Mouse (Mus musculus): ENCODE results near the gene Topaz1. TPM values are rescaled to one million over a fixed set of nuclear protein-coding genes. Genes with fewer than 3 reads are reported as not detected.
A peak's percentile ranks its signal among the peaks of the same experiment; 100 is the strongest.

The Topaz1 gene
- not detected in 2 replicates for polyA plus RNA-seq (2014; fragmentation: Nextera tagmentation; extraction: Ambion mirVana)

DNA sequence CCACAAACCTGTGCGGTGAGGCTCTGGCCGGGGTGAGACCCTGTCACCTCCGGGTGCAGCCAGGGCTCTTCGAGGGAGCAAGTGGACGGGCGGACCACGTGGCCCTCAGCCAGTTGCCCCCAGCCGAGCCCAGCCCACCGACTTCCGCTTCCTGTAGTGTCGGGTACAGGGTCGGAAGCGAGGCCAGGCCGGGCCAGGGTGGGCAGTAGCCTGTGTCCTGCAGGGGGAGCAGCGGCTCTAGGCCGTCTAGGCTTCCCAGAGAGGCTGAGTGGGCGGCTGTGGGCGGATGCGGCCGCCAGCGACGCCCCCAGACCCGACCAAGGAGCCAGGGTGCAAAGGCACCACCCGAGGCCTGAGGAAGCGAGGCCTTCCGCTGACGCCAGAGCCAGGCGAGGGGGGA lies at the start of gene Topaz1:
TSS of gene Topaz1 (plus strand) at position 287 of the 400 bp plus-strand sequence.
- no peak for ATAC-seq (ENCODE audit: insufficient number of reproducible peaks, insufficient read depth, low FRiP score, low read depth)

DNA sequence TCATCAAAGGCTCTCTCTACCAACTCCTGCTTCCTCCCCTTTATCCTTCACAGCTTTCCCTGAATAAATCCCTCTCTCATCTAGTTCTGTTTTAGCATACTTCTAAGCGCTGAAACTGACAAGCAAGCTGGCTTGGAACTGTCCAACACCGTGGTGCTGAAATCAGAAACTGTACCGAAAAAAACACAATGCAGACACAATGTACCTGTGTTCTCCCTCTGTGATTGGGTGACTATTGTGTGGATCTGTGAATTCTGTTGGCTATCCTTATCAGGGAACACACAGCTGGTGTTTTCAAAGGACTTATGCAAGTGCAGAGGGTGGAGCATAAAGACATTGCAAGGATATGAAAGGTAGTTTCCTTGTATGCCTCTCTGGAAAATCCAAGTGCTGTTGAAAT lies 45.3 kb upstream of the Topaz1 start:
- 0 out of 2 replicates have a peak, but pooled peaks cover 4% of the 10 kb centered on the region for H3K27me3 ChIP-seq (ENCODE audit: control insufficient read depth, insufficient read depth, low read length)
- no peak overlapping the region for H3K9ac ChIP-seq (ENCODE audit: low read length)
- H3K4me2 ChIP-seq (ENCODE audit: low read length) = no peak overlapping the region
- no peak overlapping the region for H3K27ac ChIP-seq (replicated peaks in 1 of 2; ENCODE audit: control insufficient read depth in 1 of 2, insufficient read depth in 1 of 2, low read depth in 2 of 2, low read length in 2 of 2)
- no peaks in the 10 kb centered on the region for H3K36me3 ChIP-seq (ENCODE audit: control insufficient read depth, insufficient read depth, low read length)
- H3K4me3 ChIP-seq (ENCODE audit: control insufficient read depth in 1 of 2, insufficient read depth in 1 of 2, low read depth in 1 of 2, low read length in 2 of 2) = no peak overlapping the region
- no peaks in the 10 kb centered on the region for H3K4me1 ChIP-seq (ENCODE audit: control insufficient read depth in 2 of 2, insufficient read depth in 2 of 2, low read length in 2 of 2)
- ATAC-seq (ENCODE audit: insufficient number of reproducible peaks, insufficient read depth, low FRiP score, low read depth) = no peak
- WGBS = 3% methylated on average over 3 of the region's 3 CpGs
- no peaks in the 10 kb centered on the region for H3K9me3 ChIP-seq (ENCODE audit: control insufficient read depth, low read length)

More for the DNA sequence above, at the start of gene Topaz1:
- H3K9me3 ChIP-seq (ENCODE audit: control insufficient read depth, low read length) = no peaks in the 10 kb centered on the region
- H3K36me3 ChIP-seq (ENCODE audit: control insufficient read depth, insufficient read depth, low read length) = no peaks in the 10 kb centered on the region
- H3K27me3 ChIP-seq (ENCODE audit: control insufficient read depth, insufficient read depth, low read length) = no peaks in the 10 kb centered on the region
- no peak within 1 kb of the TSS for H3K4me2 ChIP-seq (ENCODE audit: low read length)
- no peak within 1 kb of the TSS for H3K9ac ChIP-seq (ENCODE audit: low read length)
- H3K4me3 ChIP-seq (ENCODE audit: control insufficient read depth in 1 of 2, insufficient read depth in 1 of 2, low read depth in 1 of 2, low read length in 2 of 2) = no peak within 1 kb of the TSS
- WGBS = 64% methylated on average over 28 of the region's 28 CpGs
- no peak within 1 kb of the TSS for H3K27ac ChIP-seq (replicated peaks in 1 of 2; ENCODE audit: control insufficient read depth in 1 of 2, insufficient read depth in 1 of 2, low read depth in 2 of 2, low read length in 2 of 2)
- no peaks in the 10 kb centered on the region for H3K4me1 ChIP-seq (ENCODE audit: control insufficient read depth in 2 of 2, insufficient read depth in 2 of 2, low read length in 2 of 2)

DNA sequence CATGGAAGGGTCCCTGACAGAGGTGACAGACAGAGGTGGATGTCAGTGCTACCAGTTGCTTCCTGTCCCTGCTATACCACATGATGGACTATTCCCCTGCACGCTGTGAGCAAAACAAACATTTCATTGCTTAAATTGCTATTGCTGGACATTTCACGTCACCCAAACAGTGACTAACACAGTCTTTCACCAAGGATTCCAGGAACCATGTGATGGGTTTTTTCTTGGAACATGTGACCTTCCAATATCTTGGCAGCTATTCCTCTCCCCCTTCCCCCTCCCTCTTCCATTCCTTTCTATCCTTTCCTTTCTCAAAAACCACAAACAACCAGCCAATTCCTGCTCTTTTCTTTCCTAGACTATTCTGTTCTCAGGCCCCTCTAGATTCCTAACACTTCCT lies 33.3 kb upstream of the Topaz1 start:
- no peak for ATAC-seq (ENCODE audit: insufficient number of reproducible peaks, insufficient read depth, low FRiP score, low read depth)
- Histone ChIP-seq H3K4me2 (ENCODE audit: low read length) (no peak overlapping the region), H3K9me3 (ENCODE audit: control insufficient read depth, low read length) (no peaks in the 10 kb centered on the region), H3K27ac (replicated peaks in 1 of 2; ENCODE audit: control insufficient read depth in 1 of 2, insufficient read depth in 1 of 2, low read depth in 2 of 2, low read length in 2 of 2) (no peak overlapping the region), H3K4me3 (ENCODE audit: control insufficient read depth in 1 of 2, insufficient read depth in 1 of 2, low read depth in 1 of 2, low read length in 2 of 2) (no peak overlapping the region), H3K36me3 (ENCODE audit: control insufficient read depth, insufficient read depth, low read length) (no peaks in the 10 kb centered on the region), H3K9ac (ENCODE audit: low read length) (no peak overlapping the region), H3K4me1 (ENCODE audit: control insufficient read depth in 2 of 2, insufficient read depth in 2 of 2, low read length in 2 of 2) (no peaks in the 10 kb centered on the region), H3K27me3 (ENCODE audit: control insufficient read depth, insufficient read depth, low read length) (0 out of 2 replicates have a peak, but pooled peaks cover 6% of the 10 kb centered on the region)
- 49% methylated on average over 2 of the region's 2 CpGs for WGBS

DNA sequence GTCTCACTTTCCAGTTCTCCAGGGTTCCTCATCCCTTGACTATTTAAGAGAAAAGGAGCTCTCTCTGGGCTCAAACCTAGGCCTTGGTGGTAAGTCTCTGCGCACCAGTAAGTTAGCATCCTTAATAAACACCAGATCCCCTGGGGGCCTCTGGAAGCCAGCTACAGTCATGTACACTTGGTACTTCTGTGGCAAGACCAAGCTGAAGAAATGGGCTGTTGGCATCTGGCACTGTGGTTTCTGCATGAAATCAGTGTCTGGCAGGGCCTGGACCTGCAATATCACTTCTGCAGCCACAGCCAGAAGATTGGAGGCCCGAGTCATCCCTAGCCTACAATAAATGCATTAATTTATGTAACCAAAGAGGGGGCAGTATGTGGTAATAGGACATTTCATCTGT lies 32.1 kb upstream of the Topaz1 start:
- 83% methylated on average over 2 of the region's 2 CpGs for WGBS
- Histone ChIP-seq H3K27ac (replicated peaks in 1 of 2; ENCODE audit: control insufficient read depth in 1 of 2, insufficient read depth in 1 of 2, low read depth in 2 of 2, low read length in 2 of 2) (no peak overlapping the region), H3K36me3 (ENCODE audit: control insufficient read depth, insufficient read depth, low read length) (no peaks in the 10 kb centered on the region), H3K4me3 (ENCODE audit: control insufficient read depth in 1 of 2, insufficient read depth in 1 of 2, low read depth in 1 of 2, low read length in 2 of 2) (no peak overlapping the region), H3K4me1 (ENCODE audit: control insufficient read depth in 2 of 2, insufficient read depth in 2 of 2, low read length in 2 of 2) (no peaks in the 10 kb centered on the region), H3K4me2 (ENCODE audit: low read length) (no peak overlapping the region), H3K27me3 (ENCODE audit: control insufficient read depth, insufficient read depth, low read length) (0 out of 2 replicates have a peak, but pooled peaks cover 11% of the 10 kb centered on the region), H3K9ac (ENCODE audit: low read length) (no peak overlapping the region), H3K9me3 (ENCODE audit: control insufficient read depth, low read length) (no peaks in the 10 kb centered on the region)
- ATAC-seq (ENCODE audit: insufficient number of reproducible peaks, insufficient read depth, low FRiP score, low read depth) = no peak

DNA sequence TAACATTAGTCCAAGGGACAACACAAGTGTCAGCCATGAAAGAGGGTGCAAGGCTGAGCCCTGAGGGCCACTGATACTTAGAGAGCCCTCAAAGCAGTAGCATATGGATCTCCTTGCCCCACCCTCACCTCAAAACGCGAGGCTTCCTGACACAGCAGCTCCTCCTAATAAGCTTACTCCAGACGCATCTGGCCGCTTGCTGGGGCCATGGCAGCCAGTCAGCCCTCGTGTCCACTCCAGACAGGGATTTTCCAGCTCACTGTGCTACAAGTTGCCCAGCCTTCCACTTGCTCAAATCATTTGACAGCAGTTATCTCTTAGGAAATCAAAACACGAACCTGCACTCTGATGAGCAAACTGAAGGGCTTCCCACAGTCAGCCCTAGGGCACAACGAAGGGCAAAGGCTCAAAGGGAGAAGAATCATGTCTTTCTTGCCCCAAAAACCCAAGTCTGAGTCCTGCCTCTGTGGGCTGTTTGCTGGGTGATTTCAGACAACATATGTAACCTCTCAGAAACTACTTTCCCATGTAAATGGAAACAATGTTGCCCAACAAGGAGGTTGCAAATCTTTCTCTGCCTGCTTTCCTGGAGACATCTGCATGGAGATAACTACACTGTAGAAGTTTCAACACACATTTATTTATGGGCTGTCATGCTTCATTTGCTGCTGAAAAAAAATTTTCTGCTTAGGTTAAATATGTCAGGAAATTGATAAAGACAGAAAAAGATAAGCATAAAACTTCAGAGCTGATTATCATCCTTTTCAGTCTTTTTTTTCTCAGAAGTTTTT lies 30.8 kb upstream of the Topaz1 start:
- Histone ChIP-seq H3K27me3 (ENCODE audit: control insufficient read depth, insufficient read depth, low read length) (0 out of 2 replicates have a peak, but pooled peaks cover 14% of the 10 kb centered on the region), H3K4me3 (ENCODE audit: control insufficient read depth in 1 of 2, insufficient read depth in 1 of 2, low read depth in 1 of 2, low read length in 2 of 2) (no peak overlapping the region), H3K36me3 (ENCODE audit: control insufficient read depth, insufficient read depth, low read length) (no peaks in the 10 kb centered on the region), H3K27ac (replicated peaks in 1 of 2; ENCODE audit: control insufficient read depth in 1 of 2, insufficient read depth in 1 of 2, low read depth in 2 of 2, low read length in 2 of 2) (no peak overlapping the region), H3K4me2 (ENCODE audit: low read length) (no peak overlapping the region), H3K9ac (ENCODE audit: low read length) (no peak overlapping the region), H3K4me1 (ENCODE audit: control insufficient read depth in 2 of 2, insufficient read depth in 2 of 2, low read length in 2 of 2) (no peaks in the 10 kb centered on the region), H3K9me3 (ENCODE audit: control insufficient read depth, low read length) (no peaks in the 10 kb centered on the region)
- no peak for ATAC-seq (ENCODE audit: insufficient number of reproducible peaks, insufficient read depth, low FRiP score, low read depth)
- 15% methylated on average over 7 of the region's 7 CpGs for WGBS

DNA sequence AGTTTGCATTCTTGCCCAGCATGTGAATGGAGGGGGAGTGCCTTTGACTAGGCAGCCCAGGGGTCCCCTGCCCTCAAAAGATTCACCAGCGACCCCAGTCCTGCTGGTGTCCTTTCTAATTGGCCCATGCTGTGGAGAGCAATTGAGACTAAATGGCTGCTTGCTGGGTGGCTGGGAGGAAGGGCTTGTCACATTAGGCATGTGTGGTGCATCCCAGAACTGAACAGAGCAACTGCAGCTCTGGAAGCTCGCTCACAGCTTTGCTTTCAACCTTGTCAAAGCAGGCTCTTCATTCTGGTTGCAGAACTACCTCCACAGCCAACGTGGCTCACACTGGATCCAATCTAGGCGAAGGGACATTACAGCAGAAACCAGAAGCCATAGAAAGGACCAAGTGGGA lies 24.9 kb upstream of the Topaz1 start:
- Histone ChIP-seq H3K27me3 (ENCODE audit: control insufficient read depth, insufficient read depth, low read length) (peaks cover 33% of the 10 kb centered on the region), H3K36me3 (ENCODE audit: control insufficient read depth, insufficient read depth, low read length) (no peaks in the 10 kb centered on the region), H3K9ac (ENCODE audit: low read length) (no peak overlapping the region), H3K9me3 (ENCODE audit: control insufficient read depth, low read length) (no peaks in the 10 kb centered on the region), H3K4me3 (ENCODE audit: control insufficient read depth in 1 of 2, insufficient read depth in 1 of 2, low read depth in 1 of 2, low read length in 2 of 2) (no peak overlapping the region), H3K4me1 (ENCODE audit: control insufficient read depth in 2 of 2, insufficient read depth in 2 of 2, low read length in 2 of 2) (no peaks in the 10 kb centered on the region), H3K4me2 (ENCODE audit: low read length) (no peak overlapping the region), H3K27ac (replicated peaks in 1 of 2; ENCODE audit: control insufficient read depth in 1 of 2, insufficient read depth in 1 of 2, low read depth in 2 of 2, low read length in 2 of 2) (no peak overlapping the region)
- 20% methylated on average over 4 of the region's 4 CpGs for WGBS
- ATAC-seq (ENCODE audit: insufficient number of reproducible peaks, insufficient read depth, low FRiP score, low read depth) = no peak

DNA sequence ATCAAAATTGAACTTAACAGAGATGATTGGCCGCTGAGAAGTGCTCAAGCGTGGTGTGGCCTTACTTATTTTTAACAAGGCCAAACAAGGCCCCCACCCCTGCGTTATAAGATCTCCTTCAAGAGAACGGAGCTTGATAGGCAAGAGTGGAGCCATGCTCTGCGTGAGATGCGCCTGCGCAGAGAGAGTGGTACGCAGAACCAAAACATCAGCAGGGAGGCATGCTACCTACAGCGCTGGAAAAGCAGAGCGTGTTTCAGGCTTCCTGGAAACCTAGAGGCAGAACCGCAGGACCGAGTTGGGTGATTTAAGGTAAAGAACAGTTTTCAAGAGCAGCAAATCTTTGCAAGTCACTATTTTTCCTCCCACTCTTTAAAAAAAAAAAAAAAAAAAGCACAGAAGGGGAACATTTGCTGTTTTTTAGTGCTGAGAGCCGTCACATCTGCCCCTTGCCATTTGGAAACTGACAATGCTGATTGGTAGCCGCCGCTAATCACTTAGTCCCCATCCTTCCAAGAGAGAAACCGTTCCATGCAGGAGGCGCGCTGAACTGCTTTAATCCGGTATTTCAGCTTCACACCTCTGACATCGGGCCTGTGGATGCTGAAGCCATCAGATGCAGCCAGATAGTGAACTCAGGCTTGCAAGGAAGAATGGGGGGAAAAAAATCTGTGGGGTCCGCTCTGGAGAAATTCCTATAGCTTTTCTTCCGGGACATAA lies 21.9 kb upstream of the Topaz1 start:
- WGBS = 13% methylated on average over 22 of the region's 22 CpGs
- Histone ChIP-seq H3K27me3 (ENCODE audit: control insufficient read depth, insufficient read depth, low read length) (peaks cover 24% of the 10 kb centered on the region), H3K27ac (replicated peaks in 1 of 2; ENCODE audit: control insufficient read depth in 1 of 2, insufficient read depth in 1 of 2, low read depth in 2 of 2, low read length in 2 of 2) (no peak overlapping the region), H3K4me3 (ENCODE audit: control insufficient read depth in 1 of 2, insufficient read depth in 1 of 2, low read depth in 1 of 2, low read length in 2 of 2) (no peak overlapping the region), H3K36me3 (ENCODE audit: control insufficient read depth, insufficient read depth, low read length) (no peaks in the 10 kb centered on the region), H3K4me2 (ENCODE audit: low read length) (peak overlapping the region; percentile 22; the same call in 1 of the 2 replicates), H3K9ac (ENCODE audit: low read length) (no peak overlapping the region), H3K4me1 (ENCODE audit: control insufficient read depth in 2 of 2, insufficient read depth in 2 of 2, low read length in 2 of 2) (no peaks in the 10 kb centered on the region), H3K9me3 (ENCODE audit: control insufficient read depth, low read length) (no peaks in the 10 kb centered on the region)
- ATAC-seq (ENCODE audit: insufficient number of reproducible peaks, insufficient read depth, low FRiP score, low read depth) = no peak

Data from heart, embryonic 14.5 days (tissue).